Mouse (Mus musculus) liver, embryonic 13.5 days (tissue): ENCODE results near the gene Fgfr2. TPM values are rescaled to one million over a fixed set of nuclear protein-coding genes. Genes with fewer than 3 reads are reported as not detected.

Source experiments
- ATAC-seq: fragments of 200-750 bp; cut with Nextera tagmentation; 2 replicates; pipeline ENCODE4 v1.8.0; 2017; ENCODE audit warnings: low read depth, mild to moderate bottlenecking, moderate number of reproducible peaks, moderate library complexity
- DNase-seq: peaks from one replicate; pipeline ENCODE4 v3.0.0; 2022
- H3K27ac ChIP-seq: fragments of 300-500 bp; sonication (generic); 2 replicates; pipeline ENCODE4 v1.5.1; 2015; ENCODE audit warnings: moderate library complexity, mild to moderate bottlenecking, inconsistent platforms
- H3K27me3 ChIP-seq: fragments of 300-500 bp; sonication (generic); 2 replicates; pipeline ENCODE4 v1.6.1; 2015; ENCODE audit warnings: mild to moderate bottlenecking, inconsistent platforms
- H3K36me3 ChIP-seq: fragments of 300-500 bp; sonication (generic); 2 replicates; pipeline ENCODE4 v1.6.1; 2015; ENCODE audit warnings: mild to moderate bottlenecking, inconsistent platforms
- H3K4me1 ChIP-seq: fragments of 300-500 bp; sonication (generic); replicated peaks from 2 replicates; pipeline ENCODE4 v1.6.1; 2015; ENCODE audit warnings: inconsistent platforms
- H3K4me2 ChIP-seq: fragments of 300-500 bp; sonication (generic); 2 replicates; pipeline ENCODE4 v1.6.1; 2015; ENCODE audit warnings: inconsistent platforms, mild to moderate bottlenecking, moderate library complexity
- H3K4me3 ChIP-seq: fragments of 300-500 bp; sonication (generic); replicated peaks from 2 replicates; pipeline ENCODE4 v1.5.1; 2015; ENCODE audit warnings: mild to moderate bottlenecking, inconsistent platforms
- H3K9ac ChIP-seq: fragments of 300-500 bp; sonication (generic); 2 replicates; pipeline ENCODE4 v1.6.1; 2015; ENCODE audit warnings: mild to moderate bottlenecking, inconsistent platforms
- H3K9me3 ChIP-seq: fragments of 300-500 bp; sonication (generic); replicated peaks from 2 replicates; pipeline ENCODE4 v1.6.1; 2016; ENCODE audit warnings: inconsistent platforms
- WGBS: fragments of 180-500 bp; shearing (Covaris S2); methylation state at CpG from one replicate; pipeline ENCODE4 v1.1.7; 2015; ENCODE audit not compliant: insufficient replicate concordance; 5-methylcytosine and 5-hydroxymethylcytosine counted together
- polyA plus RNA-seq: library from polyadenylated mRNA; unstranded; fragments of >200 nt; fragmentation: Nextera tagmentation; extraction: Ambion mirVana; gene quantifications from 2 replicates; pipeline ENCODE4 v1.2.1, GENCODE M21; 2015

Gene Fgfr2
- polyA plus RNA-seq, 1 experiment from 2014 or later: 8.9 TPM

DNA sequence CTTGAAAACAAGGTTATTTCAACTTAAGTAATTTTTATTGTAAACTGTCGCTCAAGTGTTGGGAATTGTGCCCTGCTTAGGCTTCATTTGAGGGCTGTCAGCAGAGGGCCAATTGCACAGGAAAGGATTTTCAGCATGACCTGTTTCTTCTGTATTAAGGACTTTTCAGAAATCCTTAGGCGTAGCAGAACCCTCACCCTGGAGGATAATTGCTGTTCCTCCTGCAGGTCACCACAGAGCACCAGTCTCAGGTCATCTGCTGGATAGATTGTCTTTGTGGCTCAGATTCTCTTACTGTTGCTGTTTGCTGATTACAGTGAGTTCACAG is 2227.6 kb downstream of the Fgfr2 start:
- 67% methylated on average over 2 of the region's 2 CpGs for WGBS
- Histone ChIP-seq H3K4me2 (no peak overlapping the region), H3K9ac (no peak overlapping the region), H3K36me3 (no peaks in the 10 kb centered on the region), H3K9me3 (no peaks in the 10 kb centered on the region), H3K27ac (no peak overlapping the region), H3K4me3 (no peak overlapping the region), H3K27me3 (no peaks in the 10 kb centered on the region), H3K4me1 (no peaks in the 10 kb centered on the region)
- ATAC-seq (no peak), DNase-seq (no peak)

DNA sequence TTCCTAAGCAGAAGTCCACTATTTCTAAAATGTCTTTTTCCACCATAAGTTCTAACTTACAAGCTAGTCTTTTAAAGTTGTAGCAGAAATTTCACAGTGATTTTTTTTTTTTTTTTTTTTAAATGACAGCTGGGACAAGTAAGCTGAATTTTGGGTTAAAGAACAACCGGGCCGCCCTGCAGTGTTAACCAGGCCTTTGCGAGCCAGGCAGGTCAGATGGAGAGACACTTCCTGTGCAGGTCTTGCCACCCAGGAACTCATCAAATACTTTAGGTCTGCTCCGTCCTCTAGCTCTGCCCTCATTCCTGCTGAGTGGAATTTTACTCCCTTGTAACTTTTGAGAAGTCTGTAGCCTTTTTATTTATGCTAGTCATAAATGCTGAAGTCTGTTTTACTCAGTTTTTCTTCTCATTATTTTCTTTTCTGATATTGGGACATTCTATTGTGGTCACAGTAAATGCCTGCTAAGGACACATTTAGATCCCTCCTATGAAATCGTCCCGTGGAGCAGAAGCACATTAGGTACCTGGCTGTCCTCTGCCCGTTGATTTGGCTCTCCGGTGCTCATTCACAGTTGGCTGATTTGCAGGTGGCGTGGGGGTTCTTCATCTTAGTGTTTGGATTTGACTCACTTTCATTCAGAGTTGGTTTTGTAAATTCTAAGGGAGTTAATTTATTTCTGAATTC is 2228.1 kb downstream of the Fgfr2 start:
- WGBS: 72% methylated on average over 9 of the region's 9 CpGs
- Histone ChIP-seq H3K9me3 (no peaks in the 10 kb centered on the region), H3K36me3 (no peaks in the 10 kb centered on the region), H3K4me2 (no peak overlapping the region), H3K4me1 (no peaks in the 10 kb centered on the region), H3K9ac (no peak overlapping the region), H3K4me3 (no peak overlapping the region), H3K27me3 (no peaks in the 10 kb centered on the region), H3K27ac (no peak overlapping the region)
- no peak for ATAC-seq
- no peak for DNase-seq

DNA sequence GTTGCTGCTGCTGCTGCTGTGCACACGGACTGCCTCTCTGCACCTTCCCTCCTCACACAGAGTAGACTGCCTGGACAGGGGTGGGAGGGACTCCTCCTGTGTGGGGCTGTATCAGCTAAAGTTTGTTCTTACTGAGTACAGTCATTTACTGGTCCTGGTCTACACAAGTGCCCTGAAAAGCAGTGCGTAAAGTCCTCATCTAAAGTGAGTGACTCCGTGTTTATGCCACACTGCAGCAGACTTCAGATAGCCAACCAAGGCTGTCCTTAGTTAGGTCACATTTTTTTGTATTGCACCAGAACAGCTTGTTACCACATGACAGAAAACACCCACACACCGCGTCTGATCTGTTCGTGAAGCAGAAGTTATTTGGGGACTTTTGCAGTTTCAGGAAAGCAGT is 2230.2 kb downstream of the Fgfr2 start:
- H3K27ac ChIP-seq: no peak overlapping the region
- DNase-seq (no peak), ATAC-seq (no peak)
- H3K4me2 ChIP-seq: no peak overlapping the region
- H3K9me3 ChIP-seq: no peaks in the 10 kb centered on the region
- H3K9ac ChIP-seq: no peak overlapping the region
- H3K36me3 ChIP-seq: no peaks in the 10 kb centered on the region
- WGBS: 63% methylated on average over 6 of the region's 6 CpGs
- no peaks in the 10 kb centered on the region for H3K27me3 ChIP-seq
- no peak overlapping the region for H3K4me3 ChIP-seq
- no peaks in the 10 kb centered on the region for H3K4me1 ChIP-seq

DNA sequence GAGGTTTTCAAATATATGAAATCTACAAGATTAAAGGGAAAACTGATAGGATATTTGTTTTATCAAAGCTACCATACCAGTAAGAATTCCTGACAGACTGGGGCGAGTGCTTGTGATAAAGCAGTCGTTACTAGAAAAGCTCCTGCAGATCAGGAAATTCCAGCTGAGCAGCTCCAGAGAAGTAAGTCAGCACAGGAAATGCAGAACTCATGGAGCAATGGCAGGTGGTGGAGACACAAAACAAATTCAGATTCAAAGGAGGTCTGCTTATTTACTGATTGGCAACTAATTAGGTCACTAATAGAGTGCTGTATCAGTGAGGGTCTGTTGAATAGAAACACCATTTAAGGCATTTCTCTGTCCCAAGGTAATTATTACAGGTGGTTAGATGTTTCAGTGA is 2232.3 kb downstream of the Fgfr2 start:
- DNase-seq (no peak), ATAC-seq (no peak)
- no peak overlapping the region for H3K27ac ChIP-seq
- no peaks in the 10 kb centered on the region for H3K9me3 ChIP-seq
- H3K4me3 ChIP-seq: no peak overlapping the region
- H3K36me3 ChIP-seq: no peaks in the 10 kb centered on the region
- no peaks in the 10 kb centered on the region for H3K27me3 ChIP-seq
- H3K4me2 ChIP-seq: no peak overlapping the region
- WGBS: 47% methylated on average over 2 of the region's 2 CpGs
- no peaks in the 10 kb centered on the region for H3K4me1 ChIP-seq
- H3K9ac ChIP-seq: no peak overlapping the region

DNA sequence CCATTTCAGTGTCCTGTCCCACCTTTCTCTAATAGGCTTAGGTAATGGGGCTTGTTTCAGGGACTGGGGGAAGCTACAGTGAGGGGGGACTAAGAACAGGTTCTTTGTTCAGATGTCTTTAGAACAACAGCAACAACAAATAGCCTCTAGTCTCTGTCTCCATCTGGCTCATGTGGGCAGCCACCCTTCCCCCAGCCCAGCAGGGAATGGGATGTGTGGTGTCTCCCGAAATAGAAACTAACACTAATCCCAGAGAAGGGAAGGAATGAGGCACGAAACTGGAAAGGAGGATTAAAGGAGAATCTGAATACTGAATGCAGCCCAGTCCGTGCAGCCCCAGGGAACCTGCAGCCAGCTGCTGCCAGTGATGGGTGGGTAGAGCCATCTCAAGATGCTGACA is 2235.2 kb downstream of the Fgfr2 start:
- 55% methylated on average over 3 of the region's 3 CpGs for WGBS
- H3K4me1 ChIP-seq: no peaks in the 10 kb centered on the region
- H3K36me3 ChIP-seq: 0 out of 2 replicates have a peak, but pooled peaks cover 3% of the 10 kb centered on the region
- no peaks in the 10 kb centered on the region for H3K27me3 ChIP-seq
- no peaks in the 10 kb centered on the region for H3K9me3 ChIP-seq
- ATAC-seq (no peak), DNase-seq (no peak)
- no peak overlapping the region for H3K4me3 ChIP-seq
- H3K27ac ChIP-seq: no peak overlapping the region
- H3K4me2 ChIP-seq: no peak overlapping the region
- H3K9ac ChIP-seq: no peak overlapping the region

DNA sequence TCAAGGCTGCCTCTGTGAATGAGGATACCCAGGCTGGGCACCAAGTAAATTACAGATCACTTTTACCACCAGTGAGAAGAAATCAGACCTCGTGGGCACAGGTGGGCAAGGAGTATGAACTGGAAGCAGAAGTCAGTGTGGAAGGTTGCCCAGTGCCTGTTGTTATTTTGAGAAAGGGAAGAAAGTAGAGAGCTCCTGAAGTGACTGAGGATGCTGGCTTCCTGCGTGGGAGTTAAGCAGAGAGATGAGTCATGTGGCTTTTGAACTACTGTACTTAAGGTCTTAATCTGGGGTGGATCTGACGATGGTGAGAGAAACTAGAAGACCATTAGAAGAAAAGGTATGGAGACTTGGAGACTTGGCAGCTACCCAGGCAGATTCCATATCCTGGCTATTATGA is 2236.9 kb downstream of the Fgfr2 start:
- no peak overlapping the region for H3K4me3 ChIP-seq
- no peak overlapping the region for H3K27ac ChIP-seq
- DNase-seq: no peak
- H3K36me3 ChIP-seq: 0 out of 2 replicates have a peak, but pooled peaks cover 3% of the 10 kb centered on the region
- H3K4me2 ChIP-seq: no peak overlapping the region
- no peak for ATAC-seq
- H3K9me3 ChIP-seq: no peaks in the 10 kb centered on the region
- H3K4me1 ChIP-seq: no peaks in the 10 kb centered on the region
- H3K9ac ChIP-seq: no peak overlapping the region
- no peaks in the 10 kb centered on the region for H3K27me3 ChIP-seq
- 40% methylated on average over 3 of the region's 3 CpGs for WGBS

DNA sequence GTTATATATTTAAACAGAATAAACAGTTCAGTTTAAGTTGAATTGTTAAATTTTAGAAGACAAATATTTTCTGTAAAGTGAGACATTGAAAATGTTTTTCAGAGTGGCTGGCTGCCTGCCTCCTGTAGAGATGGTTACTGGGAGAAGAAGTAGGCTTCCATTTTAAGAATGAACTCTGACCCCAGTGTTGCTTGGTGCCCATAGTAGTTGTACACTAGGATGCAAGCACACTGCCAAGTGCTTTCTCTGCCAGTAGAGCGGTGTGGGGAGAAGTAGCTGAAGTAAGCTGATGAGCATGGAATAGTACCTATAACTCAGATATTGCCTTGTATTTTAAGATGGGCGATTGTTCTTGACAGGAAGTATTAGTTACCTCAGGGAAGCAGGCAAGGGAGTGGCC is 2239.0 kb downstream of the Fgfr2 start:
- ATAC-seq (no peak), DNase-seq (no peak)
- Histone ChIP-seq H3K9me3 (no peaks in the 10 kb centered on the region), H3K9ac (no peak overlapping the region), H3K36me3 (0 out of 2 replicates have a peak, but pooled peaks cover 3% of the 10 kb centered on the region), H3K27ac (no peak overlapping the region), H3K27me3 (no peaks in the 10 kb centered on the region), H3K4me3 (no peak overlapping the region), H3K4me1 (no peaks in the 10 kb centered on the region), H3K4me2 (no peak overlapping the region)
- 77% methylated on average over 2 of the region's 2 CpGs for WGBS

DNA sequence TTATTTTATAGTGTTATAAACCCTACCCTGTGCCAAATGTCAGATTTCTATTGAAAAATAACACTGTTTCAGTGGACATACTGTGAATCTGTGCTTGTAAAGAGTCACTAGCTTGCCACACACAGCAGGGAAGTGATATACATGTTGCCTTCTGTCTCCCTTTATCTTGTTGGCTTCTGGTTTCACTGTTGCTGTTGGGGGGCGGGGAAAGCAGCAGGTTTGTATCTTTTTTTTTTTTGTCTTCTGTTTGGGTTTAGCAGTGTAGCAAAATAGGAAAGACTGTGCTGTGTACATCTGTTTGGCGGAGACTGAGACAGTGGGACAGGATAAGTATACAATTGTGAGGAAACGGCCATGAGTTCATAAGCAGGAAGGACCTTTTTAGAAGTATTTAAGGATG is 2255.9 kb downstream of the Fgfr2 start:
- no peak overlapping the region for H3K27ac ChIP-seq
- ATAC-seq: no peak

DNA sequence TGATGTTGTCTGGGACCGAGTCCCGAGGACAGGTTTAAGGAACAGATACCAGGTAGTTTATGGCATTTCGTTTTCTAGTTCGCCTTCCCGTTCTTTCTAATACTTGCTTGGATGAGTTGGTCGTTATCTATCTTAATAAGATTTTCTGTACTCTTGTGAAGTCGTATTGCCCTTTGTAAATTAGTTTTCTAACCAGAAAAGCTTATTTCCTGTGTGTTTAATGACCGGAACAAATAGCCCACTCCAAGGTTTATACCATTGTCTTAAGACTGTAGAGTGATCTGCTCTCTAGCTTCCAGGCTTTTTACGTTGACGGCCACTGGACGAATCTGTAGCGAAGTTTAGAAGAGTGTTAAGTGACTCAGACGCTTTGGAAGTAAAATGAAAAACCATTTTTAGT is 2256.5 kb downstream of the Fgfr2 start:
- Histone ChIP-seq H3K4me2 (peak overlapping the region; percentile 67), H3K27ac (no peak overlapping the region), H3K27me3 (peaks cover 38% of the 10 kb centered on the region), H3K4me3 (peak overlapping the region; percentile 65), H3K9me3 (no peaks in the 10 kb centered on the region), H3K9ac (peak overlapping the region; percentile 62), H3K4me1 (peaks cover 11% of the 10 kb centered on the region; the same call in 1 of the 2 replicates), H3K36me3 (no peaks in the 10 kb centered on the region)
- ATAC-seq: no peak
- 6% methylated on average over 13 of the region's 13 CpGs for WGBS
- DNase-seq: no peak

More for the DNA sequence above, 2255.9 kb downstream of the Fgfr2 start:
- 43% methylated on average over 3 of the region's 3 CpGs for WGBS
- Histone ChIP-seq H3K9me3 (no peaks in the 10 kb centered on the region), H3K4me1 (peaks cover 11% of the 10 kb centered on the region; the same call in 1 of the 2 replicates), H3K27me3 (peaks cover 38% of the 10 kb centered on the region), H3K4me3 (no peak overlapping the region), H3K4me2 (no peak overlapping the region), H3K9ac (no peak overlapping the region), H3K36me3 (no peaks in the 10 kb centered on the region)
- no peak for DNase-seq

DNA sequence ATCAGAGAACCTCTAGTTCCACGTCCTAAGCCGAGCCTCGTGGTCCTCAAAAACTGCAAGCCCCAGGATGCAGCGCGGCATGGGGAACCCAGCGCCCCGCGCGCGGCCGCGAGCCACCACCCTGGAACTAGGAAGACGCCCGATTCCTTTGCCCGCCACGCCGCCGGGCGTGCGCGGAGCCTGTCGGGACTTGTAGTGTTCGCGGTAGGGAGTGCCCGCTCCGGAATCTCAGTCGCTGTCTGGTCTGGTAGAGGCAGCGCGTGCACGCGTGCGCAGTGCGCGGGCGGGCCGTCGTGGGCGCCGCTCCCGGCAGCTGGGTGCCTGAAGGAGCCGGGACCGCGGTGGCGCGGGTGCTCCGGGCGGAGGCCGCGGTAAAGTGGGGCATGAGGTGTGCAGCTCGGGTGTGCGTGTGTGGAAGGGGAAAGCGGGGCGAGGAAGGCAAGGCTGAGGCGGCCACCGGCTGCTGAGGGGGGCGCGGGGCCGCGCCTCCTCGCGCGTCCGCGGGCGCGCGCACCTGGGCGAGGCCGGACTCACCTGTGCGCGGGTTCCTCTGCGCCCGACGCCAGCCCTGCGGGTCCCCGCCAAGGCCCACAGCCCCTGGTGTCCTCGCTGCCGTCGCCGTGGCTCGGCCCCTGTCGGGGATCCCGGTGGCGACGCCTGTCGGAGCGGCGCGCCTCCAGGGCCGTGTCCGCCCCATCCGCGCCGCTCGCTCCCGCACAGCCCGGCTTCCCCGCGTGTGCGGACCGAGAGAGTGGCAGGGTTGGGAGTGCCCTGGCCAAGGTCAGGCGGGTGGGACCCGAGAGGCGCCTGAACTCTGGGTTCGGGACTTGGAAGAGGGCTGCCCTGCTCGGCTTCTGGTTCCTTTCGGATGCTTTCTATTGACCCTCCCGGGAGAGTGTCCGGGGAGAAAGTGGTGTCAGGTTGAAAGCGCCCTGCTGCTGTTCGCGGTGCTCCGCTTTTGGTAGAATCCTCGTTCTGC is 2257.2 kb downstream of the Fgfr2 start, which contains the start of gene Plekha1:
Plekha1 (plus strand) TSS at position 144 of the 979 bp plus-strand sequence.
- peak within 1 kb of the TSS; percentile 62 for H3K9ac ChIP-seq

DNA sequence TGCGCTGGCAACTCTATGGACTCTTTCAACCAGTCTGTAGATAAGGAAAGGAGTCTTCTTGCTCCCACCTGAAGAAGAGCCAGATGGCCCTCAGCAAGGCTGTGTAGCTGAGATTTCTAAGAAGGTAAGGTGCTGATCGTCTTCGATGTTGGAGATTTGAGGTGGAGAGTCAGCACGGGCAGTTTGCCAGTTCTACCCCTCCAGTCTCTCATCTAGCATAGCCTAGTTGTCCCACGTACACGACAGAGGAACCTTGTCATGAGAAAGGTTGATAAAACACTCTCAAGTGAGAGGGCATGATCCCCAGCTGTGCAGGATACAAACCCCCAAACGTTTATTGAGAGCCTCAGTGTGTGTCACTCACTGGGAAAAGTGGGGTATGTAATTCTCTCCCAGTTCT is 2258.4 kb downstream of the Fgfr2 start:
- Histone ChIP-seq H3K4me2 (no peak overlapping the region), H3K4me1 (peaks cover 5% of the 10 kb centered on the region; the same call in 1 of the 2 replicates), H3K36me3 (no peaks in the 10 kb centered on the region), H3K9me3 (no peaks in the 10 kb centered on the region), H3K27me3 (peaks cover 38% of the 10 kb centered on the region), H3K9ac (no peak overlapping the region), H3K27ac (no peak overlapping the region), H3K4me3 (no peak overlapping the region)
- ATAC-seq: no peak
- 54% methylated on average over 7 of the region's 7 CpGs for WGBS
- DNase-seq: no peak

More for the DNA sequence above, 2257.2 kb downstream of the Fgfr2 start, which contains the start of gene Plekha1:
- under 1% methylated on average over 113 of the region's 114 CpGs for WGBS
- Histone ChIP-seq H3K27ac (peak within 1 kb of the TSS; percentile 20), H3K9me3 (no peaks in the 10 kb centered on the region), H3K36me3 (no peaks in the 10 kb centered on the region), H3K4me1 (peaks cover 11% of the 10 kb centered on the region; the same call in 1 of the 2 replicates), H3K27me3 (peaks cover 38% of the 10 kb centered on the region), H3K4me3 (peak within 1 kb of the TSS; percentile 65), H3K4me2 (peak within 1 kb of the TSS; percentile 67)
- DNase-seq (peak; percentile 72), ATAC-seq (peak; percentile 92)
